Mouse (Mus musculus): ENCODE data around the gene Dusp23. TPM values are rescaled to one million over a fixed set of nuclear protein-coding genes. Genes with fewer than 3 reads are reported as not detected.

The Dusp23 gene
- 4.3 and 5.0 TPM in 2 replicates for polyA plus RNA-seq (2016; fragmentation: Nextera tagmentation; extraction: Ambion mirVana)

- ATAC-seq: peak; percentile 98
- under 1% methylated on average over 53 of the region's 53 CpGs for WGBS (ENCODE audit: insufficient replicate concordance)
These were observed at the start of gene Dusp23 for GRCm38 (mm10) chr1:172632451-172633326. Gene Dusp23, minus strand, starts transcription at chr1:172632962.

GRCm38 (mm10) chr1:172680742-172681141 lies 48.0 kb upstream of the Dusp23 start:
- no peak overlapping the region for H3K4me2 ChIP-seq
- H3K36me3 ChIP-seq: no peaks in the 10 kb centered on the region
- no peak overlapping the region for H3K27ac ChIP-seq
- no peaks in the 10 kb centered on the region for H3K4me1 ChIP-seq
- no peak for ATAC-seq
- H3K27me3 ChIP-seq (replicated peaks): no peaks in the 10 kb centered on the region
- no peaks in the 10 kb centered on the region for H3K9me3 ChIP-seq (replicated peaks)
- WGBS (ENCODE audit: insufficient replicate concordance): 70% methylated on average over 4 of the region's 4 CpGs
- no peak overlapping the region for H3K9ac ChIP-seq
- H3K4me3 ChIP-seq: no peak overlapping the region

More at GRCm38 (mm10) chr1:172632451-172633326, at the start of gene Dusp23:
- H3K4me2 ChIP-seq: peak within 1 kb of the TSS; percentile 93
- no peaks in the 10 kb centered on the region for H3K27me3 ChIP-seq (replicated peaks)
- peak within 1 kb of the TSS; percentile 69 for H3K4me3 ChIP-seq
- peak within 1 kb of the TSS; percentile 80 for H3K27ac ChIP-seq
- H3K9me3 ChIP-seq (replicated peaks): no peaks in the 10 kb centered on the region
- H3K9ac ChIP-seq: peak within 1 kb of the TSS; percentile 72
- no peaks in the 10 kb centered on the region for H3K36me3 ChIP-seq
- H3K4me1 ChIP-seq: peaks cover 10% of the 10 kb centered on the region; the same call in 1 of the 2 replicates

GRCm38 (mm10) chr1:172670716-172671115 lies 38.0 kb upstream of the Dusp23 start:
- Histone ChIP-seq H3K9me3 (replicated peaks) (no peaks in the 10 kb centered on the region), H3K4me3 (no peak overlapping the region), H3K9ac (no peak overlapping the region), H3K4me1 (no peaks in the 10 kb centered on the region), H3K4me2 (no peak overlapping the region), H3K27ac (no peak overlapping the region), H3K36me3 (no peaks in the 10 kb centered on the region), H3K27me3 (replicated peaks) (no peaks in the 10 kb centered on the region)
- WGBS (ENCODE audit: insufficient replicate concordance): 86% methylated on average over 1 of the region's 1 CpGs
- no peak for ATAC-seq

- ATAC-seq: no peak
- no peak overlapping the region for H3K4me3 ChIP-seq
These were observed 34.8 kb upstream of the Dusp23 start for GRCm38 (mm10) chr1:172667597-172667996.

GRCm38 (mm10) chr1:172665457-172665856 lies 32.7 kb upstream of the Dusp23 start:
- Histone ChIP-seq H3K4me2 (no peak overlapping the region), H3K9me3 (replicated peaks) (no peaks in the 10 kb centered on the region), H3K4me1 (no peaks in the 10 kb centered on the region), H3K27ac (no peak overlapping the region), H3K9ac (no peak overlapping the region), H3K4me3 (no peak overlapping the region), H3K36me3 (no peaks in the 10 kb centered on the region), H3K27me3 (replicated peaks) (no peaks in the 10 kb centered on the region)
- no peak for ATAC-seq
- WGBS (ENCODE audit: insufficient replicate concordance): 35% methylated on average over 2 of the region's 2 CpGs

More at GRCm38 (mm10) chr1:172667597-172667996, 34.8 kb upstream of the Dusp23 start:
- 68% methylated on average over 6 of the region's 6 CpGs for WGBS (ENCODE audit: insufficient replicate concordance)
- H3K27me3 ChIP-seq (replicated peaks): no peaks in the 10 kb centered on the region
- H3K27ac ChIP-seq: no peak overlapping the region
- no peaks in the 10 kb centered on the region for H3K4me1 ChIP-seq
- H3K9me3 ChIP-seq (replicated peaks): no peaks in the 10 kb centered on the region
- H3K36me3 ChIP-seq: no peaks in the 10 kb centered on the region
- H3K9ac ChIP-seq: no peak overlapping the region
- H3K4me2 ChIP-seq: no peak overlapping the region

- Histone ChIP-seq H3K9me3 (replicated peaks) (no peaks in the 10 kb centered on the region), H3K27ac (no peak overlapping the region), H3K4me2 (no peak overlapping the region), H3K4me3 (no peak overlapping the region), H3K27me3 (replicated peaks) (no peaks in the 10 kb centered on the region), H3K4me1 (no peaks in the 10 kb centered on the region), H3K9ac (no peak overlapping the region), H3K36me3 (no peaks in the 10 kb centered on the region)
- WGBS (ENCODE audit: insufficient replicate concordance): 69% methylated on average over 8 of the region's 8 CpGs
- no peak for ATAC-seq
These were observed 26.9 kb upstream of the Dusp23 start for GRCm38 (mm10) chr1:172659688-172660087.

GRCm38 (mm10) chr1:172657266-172657665 lies 24.5 kb upstream of the Dusp23 start:
- no peaks in the 10 kb centered on the region for H3K4me1 ChIP-seq
- H3K27me3 ChIP-seq (replicated peaks): no peaks in the 10 kb centered on the region
- no peaks in the 10 kb centered on the region for H3K36me3 ChIP-seq
- H3K9ac ChIP-seq: no peak overlapping the region
- no peak for ATAC-seq
- WGBS (ENCODE audit: insufficient replicate concordance): 48% methylated on average over 3 of the region's 3 CpGs
- H3K4me3 ChIP-seq: no peak overlapping the region
- no peak overlapping the region for H3K4me2 ChIP-seq
- H3K27ac ChIP-seq: no peak overlapping the region
- H3K9me3 ChIP-seq (replicated peaks): no peaks in the 10 kb centered on the region

GRCm38 (mm10) chr1:172653900-172654299 lies 21.1 kb upstream of the Dusp23 start:
- no peak overlapping the region for H3K4me3 ChIP-seq
- no peak overlapping the region for H3K27ac ChIP-seq
- H3K27me3 ChIP-seq (replicated peaks): no peaks in the 10 kb centered on the region
- H3K9ac ChIP-seq: no peak overlapping the region
- H3K9me3 ChIP-seq (replicated peaks): no peaks in the 10 kb centered on the region
- H3K4me2 ChIP-seq: no peak overlapping the region
- 56% methylated on average over 6 of the region's 6 CpGs for WGBS (ENCODE audit: insufficient replicate concordance)
- no peak for ATAC-seq
- no peaks in the 10 kb centered on the region for H3K36me3 ChIP-seq
- no peaks in the 10 kb centered on the region for H3K4me1 ChIP-seq

GRCm38 (mm10) chr1:172652040-172652662 lies 19.4 kb upstream of the Dusp23 start:
- peak overlapping the region; percentile 5; the same call in 1 of the 2 replicates for H3K4me2 ChIP-seq
- no peaks in the 10 kb centered on the region for H3K4me1 ChIP-seq
- H3K9ac ChIP-seq: no peak overlapping the region
- no peaks in the 10 kb centered on the region for H3K9me3 ChIP-seq (replicated peaks)
- H3K27me3 ChIP-seq (replicated peaks): no peaks in the 10 kb centered on the region
- no peak overlapping the region for H3K27ac ChIP-seq
- ATAC-seq: peak; percentile 39; the same call in 1 of the 2 replicates
- no peak overlapping the region for H3K4me3 ChIP-seq
- WGBS (ENCODE audit: insufficient replicate concordance): 59% methylated on average over 18 of the region's 18 CpGs
- no peaks in the 10 kb centered on the region for H3K36me3 ChIP-seq

- no peak overlapping the region for H3K4me2 ChIP-seq
These were observed 18.7 kb upstream of the Dusp23 start for GRCm38 (mm10) chr1:172651288-172651987.

GRCm38 (mm10) chr1:172650519-172651287 lies 17.9 kb upstream of the Dusp23 start:
- Histone ChIP-seq H3K9me3 (replicated peaks) (no peaks in the 10 kb centered on the region), H3K36me3 (no peaks in the 10 kb centered on the region), H3K27me3 (replicated peaks) (no peaks in the 10 kb centered on the region), H3K9ac (no peak overlapping the region), H3K4me3 (no peak overlapping the region), H3K4me1 (no peaks in the 10 kb centered on the region), H3K4me2 (no peak overlapping the region), H3K27ac (no peak overlapping the region)
- 41% methylated on average over 8 of the region's 8 CpGs for whole genome bisulfite sequencing (ENCODE audit: insufficient replicate concordance)
- no peak for ATAC-seq

More at GRCm38 (mm10) chr1:172651288-172651987, 18.7 kb upstream of the Dusp23 start:
- no peak overlapping the region for H3K4me3 ChIP-seq
- WGBS (ENCODE audit: insufficient replicate concordance): 61% methylated on average over 10 of the region's 10 CpGs
- no peaks in the 10 kb centered on the region for H3K9me3 ChIP-seq (replicated peaks)
- no peak overlapping the region for H3K27ac ChIP-seq
- no peak overlapping the region for H3K9ac ChIP-seq
- H3K36me3 ChIP-seq: no peaks in the 10 kb centered on the region
- 0 out of 2 replicates have a peak, but pooled peaks have one; percentile 22 for ATAC-seq
- H3K27me3 ChIP-seq (replicated peaks): no peaks in the 10 kb centered on the region
- H3K4me1 ChIP-seq: no peaks in the 10 kb centered on the region
